9 mouse cellular contexts compared by ENCODE assay signal in genomic region chr19:5756991-5757636, GRCm38 (mm10). TPM values are rescaled to one million over a fixed set of nuclear protein-coding genes. Genes with fewer than 3 reads are reported as not detected.
DNase-seq lines count a peak whose midpoint lies in the region; ATAC-seq and TF ChIP-seq lines count a peak whose summit lies in the region.
"Had no signal": no experiment of that assay in that cellular context is flagged by ENCODE, and none has a peak within 500 bp of the region (broad histone marks: within the 10 kb centered on the region; RNA-seq: fewer than 3 reads in every experiment).

No protein-coding gene starts in this region.

- H3K9me3 ChIP-seq in heart, embryonic 10.5 days = no peaks in the 10 kb centered on the region
- no peaks in the 10 kb centered on the region for H3K9me3 ChIP-seq in heart, postnatal 0 days (replicated peaks; ENCODE audit: control insufficient read depth, low read length)
- no peaks in the 10 kb centered on the region for H3K9me3 ChIP-seq in liver, embryonic 16.5 days (replicated peaks; ENCODE audit: control insufficient read depth, low read length)

- peak overlapping the region; percentile 48 for H3K4me3 ChIP-seq in heart, embryonic 10.5 days
- peak overlapping the region; percentile 14; the same call in 1 of the 2 replicates for H3K4me3 ChIP-seq in heart, postnatal 0 days (ENCODE audit: low read depth, low read length)
- H3K4me3 ChIP-seq in liver, embryonic 16.5 days (ENCODE audit: low read depth, low read length) = no peak overlapping the region

- no peak for TF ChIP-seq CTCF in heart, postnatal 0 days (IDR thresholded peaks at IDR 0.05; ENCODE audit: low read depth)

- no peak for DNase-seq in heart, embryonic 10.5 days (ENCODE audit: low spot score)
- DNase-seq in heart, postnatal 36 days = no peak
- peak; percentile 35 for DNase-seq in ZHBTc4 (ENCODE audit: low read depth, low spot score)
- no peak for DNase-seq in heart, postnatal 0 days (ENCODE audit: low spot score)
- DNase-seq in spleen, adult 12 weeks (ENCODE audit: low spot score) = no peak
- no peak for DNase-seq in layer of hippocampus, adult 8-10 months (ENCODE audit: low spot score in 2 of 2)
- DNase-seq in ovary, postnatal 10 days (ENCODE audit: low spot score) = no peak

- peaks cover 51% of the 10 kb centered on the region for H3K36me3 ChIP-seq in heart, embryonic 10.5 days
- peaks cover 50% of the 10 kb centered on the region for H3K36me3 ChIP-seq in heart, postnatal 0 days (replicated peaks; ENCODE audit: control insufficient read depth, insufficient read depth, low read length)
- no peaks in the 10 kb centered on the region; the same call in 1 of the 2 replicates for H3K36me3 ChIP-seq in liver, embryonic 16.5 days (ENCODE audit: control insufficient read depth, insufficient read depth)

- ATAC-seq in heart, postnatal 0 days (ENCODE audit: insufficient read depth, low read depth) = peak; percentile 36
- no peak for ATAC-seq in liver, embryonic 16.5 days (ENCODE audit: low read depth)

- TF ChIP-seq EP300 in heart, postnatal 0 days (IDR thresholded peaks at IDR 0.05; ENCODE audit: low read depth) = no peak

- intact Hi-C loops in heart, postnatal 36 days (cut with DNase I) = no loop called here

- H3K4me1 ChIP-seq in heart, embryonic 10.5 days = peaks cover 16% of the 10 kb centered on the region
- H3K4me1 ChIP-seq in heart, postnatal 0 days (ENCODE audit: control insufficient read depth, insufficient read depth) = no peaks in the 10 kb centered on the region; the same call in 1 of the 2 replicates
- H3K4me1 ChIP-seq in liver, embryonic 16.5 days (ENCODE audit: control insufficient read depth, low read depth, low read length) = peaks cover 2% of the 10 kb centered on the region; the same call in 1 of the 2 replicates

- H3K27me3 ChIP-seq in heart, embryonic 10.5 days (ENCODE audit: insufficient read depth, poor library complexity, severe bottlenecking) = peaks cover 79% of the 10 kb centered on the region
- H3K27me3 ChIP-seq in heart, postnatal 0 days (ENCODE audit: control insufficient read depth, insufficient read depth, low read length) = peaks cover 16% of the 10 kb centered on the region; the same call in 1 of the 2 replicates
- H3K27me3 ChIP-seq in liver, embryonic 16.5 days (ENCODE audit: control insufficient read depth, insufficient read depth, low read depth, low read length) = peaks cover 46% of the 10 kb centered on the region

- peak overlapping the region; percentile 31 for H3K27ac ChIP-seq in heart, embryonic 10.5 days
- no peak overlapping the region for H3K27ac ChIP-seq in heart, postnatal 0 days (ENCODE audit: low read depth)
- H3K27ac ChIP-seq in liver, embryonic 16.5 days (ENCODE audit: low read length) = no peak overlapping the region

- 12% methylated on average over 36 of the region's 36 CpGs for WGBS in heart, embryonic 10.5 days
- 20% methylated on average over 36 of the region's 36 CpGs for WGBS in heart, postnatal 0 days
- 26% methylated on average over 35 of the region's 36 CpGs for WGBS in liver, embryonic 16.5 days (ENCODE audit: insufficient replicate concordance)

- peak overlapping the region; percentile 48 for H3K4me2 ChIP-seq in heart, postnatal 0 days (ENCODE audit: low read depth, low read length)
- H3K4me2 ChIP-seq in liver, embryonic 16.5 days (ENCODE audit: low read depth, low read length) = peak overlapping the region; percentile 19; the same call in 1 of the 2 replicates

- H3K9ac ChIP-seq in heart, postnatal 0 days (replicated peaks; ENCODE audit: low read depth, low read length) = 0 out of 2 replicates have a peak overlapping the region, but pooled peaks have one; percentile 5
- H3K9ac ChIP-seq in liver, embryonic 16.5 days (ENCODE audit: low read depth, low read length) = 0 out of 2 replicates have a peak overlapping the region, but pooled peaks have one; percentile 11

RNA-seq across cellular contexts. Expression of gene Scyl1, which starts 14.1 kb away (rescaled TPM):
- polyA plus RNA-seq in heart, embryonic 10.5 days (2016; fragmentation: Nextera tagmentation; extraction: Ambion mirVana) = 74.4 and 75.2 TPM in 2 replicates
- 10 to 100 TPM; 69.0 to 72.9 TPM for total RNA-seq in heart, postnatal 36 days (2021)
- total RNA-seq in heart, postnatal 0 days (2014; rRNA removed; ENCODE audit: low replicate concordance) = 78.0 and 82.4 TPM in 2 replicates
- polyA plus RNA-seq in heart, postnatal 0 days (2015; fragmentation: Nextera tagmentation; extraction: Ambion mirVana) = 46.1 and 47.1 TPM in 2 replicates
- polyA plus RNA-seq in liver, embryonic 16.5 days (2015; fragmentation: Nextera tagmentation; extraction: Ambion mirVana) = 19.3 and 21.5 TPM in 2 replicates
- total RNA-seq in layer of hippocampus, adult 8-10 months (2022) = 10 to 100 TPM; 77.7 to 94.4 (median 88.1) TPM

RNA-seq across cellular contexts. Expression of gene Ltbp3, which starts 16.4 kb away (rescaled TPM):
- 4.2 and 4.3 TPM in 2 replicates for polyA plus RNA-seq in heart, embryonic 10.5 days (2016; fragmentation: Nextera tagmentation; extraction: Ambion mirVana)
- total RNA-seq in heart, postnatal 36 days (2021) = 10 to 100 TPM; 36.5 to 42.2 TPM
- 60.0 and 73.4 TPM in 2 replicates for total RNA-seq in heart, postnatal 0 days (2014; rRNA removed; ENCODE audit: low replicate concordance)
- 15.4 and 16.3 TPM in 2 replicates for polyA plus RNA-seq in heart, postnatal 0 days (2015; fragmentation: Nextera tagmentation; extraction: Ambion mirVana)
- 0.74 and 4.6 TPM in 2 replicates for polyA plus RNA-seq in liver, embryonic 16.5 days (2015; fragmentation: Nextera tagmentation; extraction: Ambion mirVana)
- 10 to 100 TPM; 30.4 to 40.5 (median 33.1) TPM for total RNA-seq in layer of hippocampus, adult 8-10 months (2022)

RNA-seq across cellular contexts. Expression of gene Fam89b, which starts 27.7 kb away (rescaled TPM):
- polyA plus RNA-seq in heart, embryonic 10.5 days (2016; fragmentation: Nextera tagmentation; extraction: Ambion mirVana) = 75.9 and 88.9 TPM in 2 replicates
- 10 to 100 TPM; 29.3 to 32.6 TPM for total RNA-seq in heart, postnatal 36 days (2021)
- 118 and 140 TPM in 2 replicates for total RNA-seq in heart, postnatal 0 days (2014; rRNA removed; ENCODE audit: low replicate concordance)
- 74.8 and 76.6 TPM in 2 replicates for polyA plus RNA-seq in heart, postnatal 0 days (2015; fragmentation: Nextera tagmentation; extraction: Ambion mirVana)
- 29.7 and 32.5 TPM in 2 replicates for polyA plus RNA-seq in liver, embryonic 16.5 days (2015; fragmentation: Nextera tagmentation; extraction: Ambion mirVana)
- total RNA-seq in layer of hippocampus, adult 8-10 months (2022) = 10 to 100 TPM; 22.5 to 31.3 (median 27.4) TPM

RNA-seq across cellular contexts. Expression of gene Ehbp1l1, which starts 31.0 kb away (rescaled TPM):
- 69.0 and 130 TPM in 2 replicates for polyA plus RNA-seq in heart, embryonic 10.5 days (2016; fragmentation: Nextera tagmentation; extraction: Ambion mirVana)
- total RNA-seq in heart, postnatal 36 days (2021) = 100 to 1,000 TPM; 135 to 136 TPM
- 113 and 118 TPM in 2 replicates for total RNA-seq in heart, postnatal 0 days (2014; rRNA removed; ENCODE audit: low replicate concordance)
- polyA plus RNA-seq in heart, postnatal 0 days (2015; fragmentation: Nextera tagmentation; extraction: Ambion mirVana) = 86.5 and 111 TPM in 2 replicates
- 104 and 105 TPM in 2 replicates for polyA plus RNA-seq in liver, embryonic 16.5 days (2015; fragmentation: Nextera tagmentation; extraction: Ambion mirVana)
- 10 to 100 TPM; 12.4 to 17.8 (median 16.4) TPM for total RNA-seq in layer of hippocampus, adult 8-10 months (2022)

RNA-seq across cellular contexts. Expression of gene Kcnk7, which starts 52.9 kb away (rescaled TPM):
- polyA plus RNA-seq in heart, embryonic 10.5 days (2016; fragmentation: Nextera tagmentation; extraction: Ambion mirVana) = 0.15 TPM in 1 of 2 replicates, not detected in the other
- total RNA-seq in heart, postnatal 36 days (2021) = not detected
- not detected in 2 replicates for total RNA-seq in heart, postnatal 0 days (2014; rRNA removed; ENCODE audit: low replicate concordance)
- 0.30 and 0.34 TPM in 2 replicates for polyA plus RNA-seq in heart, postnatal 0 days (2015; fragmentation: Nextera tagmentation; extraction: Ambion mirVana)
- polyA plus RNA-seq in liver, embryonic 16.5 days (2015; fragmentation: Nextera tagmentation; extraction: Ambion mirVana) = 0.14 TPM in 2 replicates
- under 1 TPM in 1 of 4 experiments, not detected in 3; 0.43 TPM for total RNA-seq in layer of hippocampus, adult 8-10 months (2022)
- polyA plus RNA-seq: large intestine, adult 2 months had no signal
